Mouse (Mus musculus): ENCODE measurements around the gene Gm3468.
"Not testable (repeated sequence)": the region's sequence is repeated elsewhere in the genome, so short reads cannot be mapped to it uniquely, and the experiment has no call there.

Gm3468 gene

GRCm38 (mm10) chr14:6108272-6108925 is at the start of gene Gm3468:
Gene Gm3468, minus strand, starts transcription at chr14:6108665.
- not testable (repeated sequence) for DNase-seq (ENCODE audit: low read depth, low spot score)

- DNase-seq (ENCODE audit: low read depth, low spot score), result not testable (repeated sequence)
These were observed 17.2 kb upstream of the Gm3468 start, which contains the start of gene Gm3476 for GRCm38 (mm10) chr14:6125707-6126106. Gene Gm3476, minus strand, starts transcription at chr14:6125807.

GRCm38 (mm10) chr14:6107500-6107899 is 965 bp downstream of the Gm3468 start:
- DNase-seq (ENCODE audit: low read depth, low spot score), result not testable (repeated sequence)

GRCm38 (mm10) chr14:6093842-6094241 is 14.6 kb downstream of the Gm3468 start, which contains the start of gene Gm8206:
Gene Gm8206, minus strand, starts transcription at chr14:6093942.
- not testable (repeated sequence) for DNase-seq (ENCODE audit: low read depth, low spot score)

- not testable (repeated sequence) for DNase-seq (ENCODE audit: low read depth, low spot score)
These were observed 50.3 kb downstream of the Gm3468 start, which contains the start of gene Gm6337 for GRCm38 (mm10) chr14:6058167-6058566. Gene Gm6337, minus strand, starts transcription at chr14:6058267.
